Mouse (Mus musculus) G1E (cell line): ENCODE measurements at regions not wholly inside any gene's neighbourhood (a gene's known extent, or its start where the extent isn't known, plus 50 kb on each side); places are given as distances from the start of the nearest gene placed in this dataset.

Source experiments
- CTCF ChIP-seq: IDR thresholded peaks from 2 replicates; pipeline ENCODE4 v1.5.1; 2012; ENCODE audit warnings: low read depth, low read length, inconsistent platforms, mixed read lengths
- GATA1 ChIP-seq: IDR thresholded peaks from 2 replicates; pipeline ENCODE4 v1.6.1; 2012; ENCODE audit warnings: borderline replicate concordance, low read length, inconsistent platforms, mixed read lengths
- TAL1 ChIP-seq: conservative IDR thresholded peaks from 2 replicates; pipeline ENCODE4 v1.6.1; 2012; ENCODE audit warnings: low read depth, low read length, inconsistent platforms, mixed read lengths

DNA sequence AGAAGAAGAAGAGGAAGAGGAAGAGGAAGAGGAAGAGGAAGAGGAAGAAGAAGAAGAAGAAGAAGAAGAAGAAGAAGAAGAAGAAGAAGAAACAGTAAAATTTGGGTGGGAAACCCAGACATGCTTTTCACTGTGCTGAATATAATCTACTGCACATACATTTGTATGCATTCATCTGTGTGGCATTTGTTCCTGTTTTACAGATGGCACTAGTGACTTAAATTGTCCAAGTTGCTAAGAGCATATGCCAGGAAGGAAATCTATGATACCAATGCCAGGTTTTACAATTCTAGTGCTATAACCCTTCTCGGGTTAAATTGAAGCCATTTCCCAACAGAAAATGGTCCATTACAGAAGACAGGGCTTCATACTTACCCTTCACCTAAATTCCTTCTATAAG lies 291.7 kb upstream of the Klf6 start:
- TF ChIP-seq CTCF (no peak), TAL1 (no peak), GATA1 (no peak)
